Mouse (Mus musculus) megakaryocyte, embryonic 14.5 days (primary cell): Measurements from ENCODE around the gene Mucl3.

Experiments
- FLI1 ChIP-seq: IDR thresholded peaks from 2 replicates; pipeline ENCODE4 v1.6.1; 2012; ENCODE audit warnings: low read length, inconsistent platforms, mixed read lengths
- GATA1 ChIP-seq: IDR thresholded peaks from 3 replicates; pipeline ENCODE4 v1.6.1; 2012; ENCODE audit warnings: mixed read lengths, low read length, inconsistent platforms, borderline replicate concordance

GRCm38 (mm10) chr17:35592131-35592530, 51.4 kb downstream of the Mucl3 start:
- TF ChIP-seq GATA1 (no peak), FLI1 (no peak)
